Mouse (Mus musculus): Measurements from ENCODE around the gene Tenm2.

DNA sequence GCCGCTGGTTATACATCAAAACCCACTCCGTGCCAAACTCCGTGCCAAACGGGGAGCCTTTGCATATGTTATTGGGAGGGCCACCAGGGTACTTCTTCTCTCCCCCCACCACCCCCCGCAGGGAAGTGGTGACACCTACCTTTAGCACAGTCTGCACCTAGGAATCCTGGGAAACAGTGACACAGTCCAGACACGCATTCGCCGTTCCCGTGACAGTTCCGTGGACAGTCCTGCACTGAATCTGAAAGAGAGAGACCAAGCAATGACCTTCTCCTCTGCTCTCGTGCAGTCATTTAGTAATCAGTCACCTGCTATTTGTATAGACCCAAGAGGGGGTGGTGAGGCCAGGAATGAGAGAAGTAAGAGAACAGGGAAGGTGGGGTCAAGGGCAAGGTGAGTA lies 1072.2 kb downstream of the Tenm2 start:
- TF ChIP-seq CTCF (IDR thresholded peaks at IDR 0.05) = no peak
- TF ChIP-seq EP300 (IDR thresholded peaks at IDR 0.05) = no peak

Data from lung, postnatal 0 days (tissue).